Mouse (Mus musculus): Measurements from ENCODE around the gene Gdf10.

Gdf10 gene

DNA sequence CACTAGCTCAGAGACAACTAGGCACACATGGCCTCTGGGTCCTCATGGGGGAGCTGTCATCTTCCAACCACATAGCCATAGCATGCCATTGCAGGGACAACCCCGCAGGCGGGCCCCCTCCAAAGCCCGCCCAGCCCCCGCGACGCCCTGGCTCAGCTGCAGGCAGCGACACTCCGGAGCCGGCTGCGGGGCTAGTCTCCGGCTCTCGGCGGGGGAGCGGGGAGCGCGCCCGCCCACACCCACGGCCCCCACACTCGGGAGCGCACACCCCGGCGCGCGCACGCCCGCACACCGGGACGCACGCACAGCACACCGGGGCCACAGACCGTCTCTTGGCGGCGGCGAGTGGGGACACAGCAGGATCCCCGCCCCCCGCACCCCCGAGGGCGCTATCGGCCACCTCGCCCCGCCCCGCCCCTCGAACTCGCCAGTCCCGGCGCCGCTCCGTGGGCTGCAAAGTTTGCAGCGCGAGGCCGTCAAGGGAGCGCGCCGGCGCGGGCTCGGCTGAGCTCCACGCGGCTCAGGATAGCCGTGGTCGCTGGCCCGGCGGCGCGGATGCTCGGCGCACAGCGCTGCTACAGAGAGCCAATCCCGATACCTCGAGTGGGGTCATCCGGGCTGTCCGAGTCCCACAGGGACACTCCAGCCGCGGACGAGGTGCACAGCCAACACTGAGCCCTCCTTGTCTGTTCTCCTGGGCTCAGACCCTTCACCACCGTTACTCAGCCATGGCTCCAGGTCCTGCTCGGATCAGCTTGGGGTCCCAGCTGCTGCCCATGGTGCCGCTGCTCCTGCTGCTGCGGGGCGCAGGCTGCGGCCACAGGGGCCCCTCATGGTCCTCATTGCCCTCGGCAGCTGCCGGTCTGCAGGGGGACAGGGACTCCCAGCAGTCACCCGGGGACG is at the start of gene Gdf10:
TSS of gene Gdf10 (plus strand) at position 420 of the 903 bp plus-strand sequence.
- peak in 1 of 2 experiments; percentile 12 for DNase-seq

DNA sequence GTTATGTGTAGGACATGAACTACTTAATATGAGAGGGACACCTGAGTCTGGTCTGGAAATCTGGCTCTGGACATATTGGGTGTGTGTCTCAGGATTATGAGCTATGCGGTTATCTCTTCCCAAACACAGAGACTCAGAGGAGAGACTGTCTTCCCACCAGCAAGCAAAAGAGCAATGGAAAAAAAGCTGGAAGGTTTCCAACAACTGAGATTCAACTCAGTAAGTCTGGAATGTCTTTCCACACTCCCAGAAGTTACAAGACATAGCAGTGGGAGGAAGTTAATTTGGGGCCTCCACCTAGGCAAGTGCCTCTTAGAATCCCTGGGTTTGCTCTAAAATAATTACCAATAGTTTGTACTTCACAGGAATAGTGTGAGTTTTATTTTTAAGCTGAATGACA is 44.6 kb upstream of the Gdf10 start:
- DNase-seq = no peak

GRCm38 (mm10) chr14:33880236-33880635 is 43.2 kb upstream of the Gdf10 start:
- no peak for DNase-seq

DNA sequence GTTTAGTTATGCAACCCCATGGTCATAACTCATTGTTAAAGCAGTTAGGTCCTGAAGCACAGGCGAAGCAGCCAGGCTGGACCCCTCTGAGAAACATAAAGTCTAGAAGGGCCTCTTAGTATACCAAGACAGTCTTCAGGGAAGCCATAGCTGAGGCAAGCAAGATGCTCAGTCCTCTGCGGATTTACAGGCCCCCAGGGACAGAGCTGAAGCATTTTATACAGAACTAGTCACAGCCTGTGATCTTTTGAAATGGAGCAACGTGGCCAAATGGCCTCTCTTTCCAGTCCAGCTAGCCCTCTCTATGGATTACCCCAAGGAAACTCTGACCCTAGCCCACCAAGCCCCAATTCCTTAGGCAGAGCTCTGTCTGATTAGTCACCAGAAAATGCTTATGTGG is 41.9 kb upstream of the Gdf10 start:
- DNase-seq = no peak

GRCm38 (mm10) chr14:33883046-33883445 is 40.3 kb upstream of the Gdf10 start:
- DNase-seq = peak in 1 of 2 experiments; percentile 7

GRCm38 (mm10) chr14:33885466-33885865 is 37.9 kb upstream of the Gdf10 start:
- no peak for DNase-seq

- peak; percentile 14 to 17 for DNase-seq
Measured at GRCm38 (mm10) chr14:33888387-33889035, 34.9 kb upstream of the Gdf10 start.

GRCm38 (mm10) chr14:33889971-33890370 is 33.4 kb upstream of the Gdf10 start:
- DNase-seq = no peak

- DNase-seq = no peak
Measured at GRCm38 (mm10) chr14:33891507-33891906, 31.9 kb upstream of the Gdf10 start.

DNA sequence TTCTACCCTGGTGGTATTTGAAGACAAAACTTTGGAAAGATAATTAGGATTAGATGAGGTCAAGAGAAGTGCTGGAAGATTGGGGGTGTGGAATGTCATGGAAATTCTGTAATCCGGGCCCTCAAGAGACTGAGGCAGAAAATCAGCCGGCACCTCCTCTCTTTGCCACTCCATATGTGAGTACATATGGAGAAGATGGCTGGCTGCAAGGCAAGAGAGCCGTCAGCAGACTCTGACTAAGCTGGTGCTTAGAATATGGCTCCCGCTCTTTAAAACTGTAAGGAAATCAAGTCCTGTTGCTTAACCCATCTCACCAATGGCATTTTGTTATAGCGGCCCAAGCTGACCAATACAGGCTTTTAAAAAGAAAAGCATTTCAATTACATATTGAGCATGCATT is 27.6 kb upstream of the Gdf10 start:
- no peak for DNase-seq

- DNase-seq = no peak
Measured at GRCm38 (mm10) chr14:33896628-33897300, 26.6 kb upstream of the Gdf10 start.

GRCm38 (mm10) chr14:33902783-33903182 is 20.6 kb upstream of the Gdf10 start:
- no peak for DNase-seq

- DNase-seq = no peak
Measured at GRCm38 (mm10) chr14:33903199-33903598, 20.2 kb upstream of the Gdf10 start.

DNA sequence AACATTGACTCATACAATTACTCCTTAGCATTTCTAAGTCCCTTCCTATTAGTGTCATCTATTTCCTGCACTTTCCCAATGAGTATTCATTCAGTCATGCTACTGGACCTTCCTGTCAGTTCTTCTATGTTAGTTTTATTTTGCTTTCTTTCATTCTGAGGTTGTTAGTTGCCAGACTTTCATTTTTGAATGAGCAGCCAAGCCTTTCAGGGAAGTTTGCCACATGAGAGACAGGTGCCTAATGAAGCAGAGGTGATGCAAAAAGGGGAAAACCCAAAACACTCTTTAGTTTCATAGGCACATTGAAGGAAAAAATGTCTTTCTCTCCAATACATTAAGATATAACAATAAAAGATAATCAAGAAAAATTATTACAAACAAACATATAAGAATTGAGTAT is 18.5 kb upstream of the Gdf10 start:
- DNase-seq = no peak

GRCm38 (mm10) chr14:33913727-33914126 is 9.7 kb upstream of the Gdf10 start:
- peak; percentile 21 to 25 for DNase-seq

DNA sequence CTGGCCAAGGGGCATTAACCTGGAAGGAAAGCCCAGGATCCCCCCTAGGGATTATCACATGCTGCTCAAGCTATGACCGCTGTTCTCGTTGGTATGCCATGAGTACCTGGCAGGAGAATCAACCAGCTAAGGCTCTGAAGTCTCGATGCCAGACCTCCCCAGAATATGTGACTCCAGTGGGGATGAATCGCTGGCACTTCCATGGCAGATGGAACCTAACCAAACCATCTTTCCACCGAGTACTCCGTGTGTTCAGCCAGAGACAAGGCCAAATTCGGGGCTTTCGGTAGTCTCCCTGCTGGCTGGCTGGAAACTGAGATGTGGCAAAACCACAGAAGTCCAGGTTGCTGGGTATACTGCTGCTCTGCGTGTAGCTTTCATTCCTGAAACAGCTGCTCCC is 9.2 kb upstream of the Gdf10 start:
- DNase-seq = no peak

GRCm38 (mm10) chr14:33920727-33921559 is 2.4 kb upstream of the Gdf10 start:
- no peak for DNase-seq

GRCm38 (mm10) chr14:33922771-33923167 is 618 bp upstream of the Gdf10 start:
- no peak for DNase-seq

GRCm38 (mm10) chr14:33931853-33932252 is 8.5 kb downstream of the Gdf10 start:
- DNase-seq = no peak

DNA sequence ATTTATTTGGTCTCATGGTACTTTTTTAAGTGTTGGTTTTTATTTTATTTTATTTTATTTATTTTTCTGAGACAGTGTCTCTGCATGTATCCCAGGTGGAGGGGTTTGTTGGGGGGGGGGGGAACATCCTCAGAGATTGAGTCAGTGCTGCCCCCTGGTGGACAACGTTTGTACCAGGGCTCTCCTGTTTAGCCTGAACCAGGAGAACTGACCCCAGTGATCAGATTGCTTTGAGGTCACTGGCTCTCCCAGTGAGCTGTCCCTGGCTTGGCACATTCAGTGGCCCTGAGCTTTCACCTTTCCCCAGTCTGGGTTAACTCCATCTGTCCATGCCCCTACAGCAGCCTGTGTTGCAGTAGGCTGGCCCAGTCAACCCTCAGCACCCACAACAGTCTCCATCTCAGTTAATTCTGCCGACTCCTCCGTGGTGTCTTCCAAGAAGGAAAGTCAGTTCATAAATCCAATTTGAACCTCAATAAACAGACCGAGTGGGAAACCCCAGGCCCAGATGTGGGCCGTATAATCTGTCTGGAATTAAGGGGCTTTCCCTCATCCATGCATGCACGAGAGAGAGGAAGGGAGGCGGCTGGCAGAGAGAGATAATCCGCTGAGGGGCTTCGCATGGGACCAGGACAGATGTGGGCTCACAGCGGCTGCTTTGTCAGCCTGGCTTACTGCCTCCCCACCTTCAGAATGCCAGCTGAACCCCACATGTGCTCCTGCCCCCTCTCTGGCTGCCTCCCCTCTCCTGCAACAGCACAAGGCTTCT is 9.7 kb downstream of the Gdf10 start:
- DNase-seq = peak; percentile 69 to 71

GRCm38 (mm10) chr14:33933778-33934317 is 10.5 kb downstream of the Gdf10 start:
- peak; percentile 49 to 59 for DNase-seq
